ENCODE assay signal across 17 mouse cellular contexts in the genomic region with DNA sequence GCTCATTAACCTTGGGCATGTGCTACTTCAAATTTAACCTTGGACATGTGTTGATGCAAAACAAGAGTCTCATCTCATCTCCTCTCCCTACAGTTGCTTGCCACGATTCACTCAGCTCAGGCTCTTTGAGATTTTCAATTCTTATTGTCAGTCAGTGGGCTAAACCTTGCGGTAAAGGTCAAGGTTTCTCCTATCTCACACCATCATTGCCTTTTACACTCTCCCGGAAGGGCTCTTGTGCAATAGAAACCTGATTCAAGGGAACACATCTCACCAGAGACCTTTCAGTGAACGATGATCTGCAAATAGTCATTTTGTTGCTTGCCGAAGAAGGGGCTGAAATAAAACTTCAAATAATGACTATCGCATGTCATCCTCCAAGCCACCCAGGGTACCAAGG.
"Had no signal": no experiment of that assay in that cellular context is flagged by ENCODE, and none has a peak within 500 bp of the region (broad histone marks: within the 10 kb centered on the region; RNA-seq: fewer than 3 reads in every experiment).

No protein-coding gene starts in this region.

- ATAC-seq: hindbrain, postnatal 0 days; inflammation-experienced regulatory T-cells, adult 6 months; intestine, embryonic 15.5 days; intestine, postnatal 0 days had no signal

- DNase-seq: gastrocnemius, postnatal 14 days; gastrocnemius, postnatal 36 days; heart, adult 11 months; heart, adult 2 months; heart, postnatal 14 days; heart, postnatal 36 days; kidney, adult 18-20 months; kidney, adult 8-10 months; kidney, postnatal 10 days; kidney, postnatal 25 days; kidney, postnatal 4 days; liver; liver, embryonic 13.5 days had no signal
